Mouse (Mus musculus) CH12F3 (cell line): ENCODE data around the gene 6030468B19Rik.
"Not testable (repeated sequence)": the region's sequence is repeated elsewhere in the genome, so short reads cannot be mapped to it uniquely, and the experiment has no call there.

ENCODE experiments used
- in situ Hi-C: fragments of 300-500 bp; cut with MboI; formaldehyde crosslinking; loops from 2 replicates; pipeline ENCODE4 v1.14.3; 2020; ENCODE audit warnings: low sequenced_read_pairs

Gene 6030468B19Rik

GRCm38 (mm10) chr11:117827386-117827785 lies 29.9 kb downstream of the 6030468B19Rik start:
- in situ Hi-C loops: no loop called here

DNA sequence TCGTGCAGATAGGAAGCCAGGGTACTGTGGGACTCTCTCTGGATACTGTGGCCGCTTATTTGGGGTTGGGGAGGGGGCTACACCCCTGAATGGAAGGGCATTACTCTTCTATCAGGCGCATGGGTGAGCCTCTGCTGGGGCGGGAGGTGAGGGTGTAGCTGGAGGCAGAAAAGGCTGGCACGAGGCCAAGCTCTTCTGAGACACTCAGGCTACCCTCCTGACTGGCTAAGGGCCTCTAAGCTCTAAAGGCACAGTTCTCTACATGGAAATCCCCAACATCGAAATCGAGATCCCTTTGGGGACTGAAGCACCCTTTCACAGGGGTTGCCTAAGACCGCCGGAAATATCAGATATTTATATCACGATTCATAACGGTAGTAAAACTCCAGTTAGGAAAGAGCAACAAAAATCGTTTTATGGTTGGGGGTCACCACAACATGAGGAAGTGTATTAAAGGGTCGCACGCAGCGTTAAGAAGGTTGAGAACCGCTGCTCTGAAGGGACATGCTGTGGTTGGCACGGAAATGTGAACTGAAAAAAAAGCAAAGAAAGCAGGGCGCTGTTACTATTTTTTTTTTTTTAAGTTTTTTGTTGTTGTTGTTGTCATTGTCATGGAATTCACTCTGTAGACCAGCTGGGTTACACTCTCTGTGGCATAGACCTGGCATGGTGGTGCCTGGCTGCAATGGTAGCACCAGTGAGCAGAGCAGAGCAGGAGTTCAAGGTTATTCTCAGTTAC lies 30.9 kb downstream of the 6030468B19Rik start:
- in situ Hi-C loops: no loop called here

DNA sequence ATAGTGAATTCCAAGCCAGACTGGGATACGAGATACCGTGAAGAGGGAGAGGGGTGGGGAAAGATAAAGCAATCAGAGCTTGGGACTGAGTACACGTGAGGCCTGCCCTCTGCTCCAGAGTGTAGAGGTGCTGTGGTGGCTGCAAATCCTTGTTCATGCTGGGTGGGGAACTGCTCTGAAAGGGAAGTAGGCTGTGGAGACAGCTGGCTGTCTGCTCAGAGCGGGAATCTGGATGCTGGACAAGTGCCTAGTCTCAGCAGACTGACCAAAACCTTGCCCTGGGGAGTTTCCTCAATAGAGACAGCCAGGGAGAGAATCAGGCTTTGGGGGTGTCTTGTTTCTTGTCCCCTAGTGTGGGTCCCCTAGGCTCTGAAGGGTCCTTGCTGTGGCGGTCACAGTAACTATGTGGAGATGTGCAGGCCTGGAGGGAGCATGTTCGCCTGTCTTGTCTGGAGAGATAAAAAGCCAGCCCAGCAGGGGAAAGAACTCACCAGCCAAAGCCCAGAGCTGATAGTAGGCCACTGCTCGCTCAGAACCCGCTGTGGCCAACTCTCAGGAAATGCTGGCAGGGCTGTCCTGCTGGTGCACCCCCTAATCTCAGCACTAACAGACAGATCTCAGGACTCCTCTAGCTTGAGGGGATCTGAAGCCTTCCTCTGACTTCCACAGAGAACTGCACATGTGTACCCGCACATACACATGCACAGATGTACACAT lies 31.6 kb downstream of the 6030468B19Rik start:
- in situ Hi-C loops: no loop called here

GRCm38 (mm10) chr11:117829671-117830215 lies 32.3 kb downstream of the 6030468B19Rik start:
- in situ Hi-C loops: no loop called here

- in situ Hi-C loops: no loop called here
Observed at GRCm38 (mm10) chr11:117830401-117830800, 32.9 kb downstream of the 6030468B19Rik start.

GRCm38 (mm10) chr11:117832086-117832969 lies 34.9 kb downstream of the 6030468B19Rik start:
- in situ Hi-C loops: no loop called here

- in situ Hi-C loops: not testable (repeated sequence)
Observed at GRCm38 (mm10) chr11:117833509-117833908, 36.0 kb downstream of the 6030468B19Rik start.

- in situ Hi-C loops: no loop called here
Observed at GRCm38 (mm10) chr11:117834086-117834485, 36.6 kb downstream of the 6030468B19Rik start.

- in situ Hi-C loops: no loop called here
Observed at GRCm38 (mm10) chr11:117836306-117836705, 38.8 kb downstream of the 6030468B19Rik start.

GRCm38 (mm10) chr11:117838572-117838971 lies 41.1 kb downstream of the 6030468B19Rik start:
- in situ Hi-C loops: no loop called here

DNA sequence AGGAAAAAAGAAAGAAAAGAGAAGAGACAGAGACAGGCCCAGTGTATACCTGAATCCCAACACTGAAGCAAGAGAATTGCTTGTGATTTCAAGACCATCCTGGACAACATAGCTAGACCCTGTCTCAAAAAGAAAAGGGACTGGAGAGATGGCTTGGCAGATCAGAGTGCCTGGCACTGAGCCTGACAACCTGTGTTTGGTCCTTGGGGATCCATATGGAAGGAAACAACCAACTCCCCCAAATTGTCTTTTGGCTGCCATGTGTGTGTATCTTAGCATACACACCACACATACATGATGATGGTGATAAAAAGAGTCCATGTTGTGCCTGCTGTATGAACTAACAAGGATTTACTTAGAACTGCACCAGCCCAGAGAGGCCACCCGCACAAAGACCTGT lies 41.6 kb downstream of the 6030468B19Rik start:
- in situ Hi-C loops: no loop called here

- in situ Hi-C loops: no loop called here
Observed at GRCm38 (mm10) chr11:117840910-117841309, 43.5 kb downstream of the 6030468B19Rik start.

- in situ Hi-C loops: no loop called here
Observed at GRCm38 (mm10) chr11:117843434-117843833, 46.0 kb downstream of the 6030468B19Rik start.

GRCm38 (mm10) chr11:117844997-117845396 lies 47.5 kb downstream of the 6030468B19Rik start:
- in situ Hi-C loops: no loop called here

GRCm38 (mm10) chr11:117845651-117846050 lies 48.2 kb downstream of the 6030468B19Rik start:
- in situ Hi-C loops: no loop called here

DNA sequence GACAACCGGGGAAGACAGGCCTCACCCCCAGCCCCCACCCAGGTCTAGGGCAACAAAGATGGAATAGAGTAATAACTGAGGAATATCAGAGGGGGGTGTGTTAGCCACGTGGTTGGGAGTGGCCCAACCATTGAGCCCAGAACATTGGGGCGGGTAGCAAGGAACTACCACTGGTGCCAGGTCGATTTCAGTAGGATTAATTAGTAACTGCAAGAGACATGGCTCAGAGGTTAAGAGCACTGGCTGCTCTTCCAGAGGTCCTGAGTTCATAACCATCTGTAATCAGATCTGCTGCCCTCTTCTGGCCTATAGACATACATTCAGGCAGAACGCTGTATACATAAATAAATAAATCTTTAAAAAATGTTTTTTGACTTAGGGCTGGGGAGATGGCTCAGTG lies 49.2 kb downstream of the 6030468B19Rik start:
- in situ Hi-C loops: no loop called here

DNA sequence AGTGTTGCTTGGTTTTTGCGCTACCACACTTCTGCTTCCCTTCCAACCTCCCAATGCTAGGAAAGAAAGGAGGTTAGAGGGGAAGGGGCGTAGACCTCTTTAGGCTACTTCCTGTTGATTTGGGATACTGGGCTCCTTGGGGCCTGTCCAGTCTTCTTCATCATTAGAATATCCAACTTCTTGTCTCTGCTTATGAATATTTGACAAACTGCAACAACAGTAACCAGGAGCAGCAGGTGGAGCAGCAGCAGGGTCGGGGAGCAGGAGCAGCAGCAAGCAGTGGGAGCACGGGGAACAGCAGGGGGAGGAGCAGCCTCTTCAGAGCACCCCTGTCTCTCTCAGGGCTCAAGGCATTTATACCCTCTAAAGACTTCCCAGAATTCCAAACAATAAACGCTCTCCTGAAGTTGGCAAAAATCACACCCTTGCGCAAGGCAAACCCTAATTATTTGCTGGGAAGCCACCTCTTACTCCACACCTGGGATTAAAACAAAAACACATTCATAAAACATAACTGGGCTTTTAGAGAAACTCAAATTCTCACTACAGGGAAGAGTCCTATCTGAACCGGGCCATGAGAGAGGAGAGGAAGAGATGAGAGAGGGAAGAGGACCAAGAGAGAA lies 50.2 kb downstream of the 6030468B19Rik start:
- in situ Hi-C loops: no loop called here

- in situ Hi-C loops: no loop called here
Observed at GRCm38 (mm10) chr11:117848271-117848984, 51.0 kb downstream of the 6030468B19Rik start.

DNA sequence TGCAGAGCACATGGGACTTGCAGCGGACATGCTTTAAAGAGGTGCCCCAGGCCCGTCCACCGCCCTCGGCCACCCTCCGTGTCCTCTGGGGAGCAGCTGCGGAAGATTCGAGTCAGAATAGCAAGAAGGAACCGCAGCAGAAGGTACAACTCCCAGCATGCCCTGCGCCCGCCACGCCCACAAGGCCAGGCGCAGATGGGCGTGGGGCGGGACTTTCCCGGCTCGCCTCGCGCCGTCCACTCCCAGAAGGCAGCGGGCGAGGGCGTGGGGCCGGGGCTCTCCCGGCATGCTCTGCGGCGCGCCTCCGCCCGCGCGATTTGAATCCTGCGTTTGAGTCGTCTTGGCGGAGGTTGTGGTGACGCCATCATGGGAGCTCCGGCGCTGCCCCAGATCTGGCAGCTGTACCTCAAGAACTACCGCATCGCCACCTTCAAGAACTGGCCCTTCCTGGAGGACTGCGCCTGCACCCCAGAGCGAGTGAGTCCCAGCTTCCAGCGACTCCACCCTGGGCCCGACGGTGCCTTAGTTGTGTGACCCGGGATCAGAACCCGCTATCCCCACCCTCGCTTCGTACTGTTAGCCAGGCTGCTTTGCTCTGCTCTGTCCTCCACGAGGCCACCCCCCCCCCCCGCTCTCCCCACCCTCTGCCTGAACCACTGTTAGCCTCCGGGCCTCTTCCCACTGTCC lies 51.7 kb downstream of the 6030468B19Rik start, which contains the start of gene Birc5:
Birc5 (plus strand) TSS at position 267 of the 687 bp plus-strand sequence.
- in situ Hi-C loops: no loop called here
